Mouse (Mus musculus): ENCODE measurements around the gene Polr3f.

The Polr3f gene

DNA sequence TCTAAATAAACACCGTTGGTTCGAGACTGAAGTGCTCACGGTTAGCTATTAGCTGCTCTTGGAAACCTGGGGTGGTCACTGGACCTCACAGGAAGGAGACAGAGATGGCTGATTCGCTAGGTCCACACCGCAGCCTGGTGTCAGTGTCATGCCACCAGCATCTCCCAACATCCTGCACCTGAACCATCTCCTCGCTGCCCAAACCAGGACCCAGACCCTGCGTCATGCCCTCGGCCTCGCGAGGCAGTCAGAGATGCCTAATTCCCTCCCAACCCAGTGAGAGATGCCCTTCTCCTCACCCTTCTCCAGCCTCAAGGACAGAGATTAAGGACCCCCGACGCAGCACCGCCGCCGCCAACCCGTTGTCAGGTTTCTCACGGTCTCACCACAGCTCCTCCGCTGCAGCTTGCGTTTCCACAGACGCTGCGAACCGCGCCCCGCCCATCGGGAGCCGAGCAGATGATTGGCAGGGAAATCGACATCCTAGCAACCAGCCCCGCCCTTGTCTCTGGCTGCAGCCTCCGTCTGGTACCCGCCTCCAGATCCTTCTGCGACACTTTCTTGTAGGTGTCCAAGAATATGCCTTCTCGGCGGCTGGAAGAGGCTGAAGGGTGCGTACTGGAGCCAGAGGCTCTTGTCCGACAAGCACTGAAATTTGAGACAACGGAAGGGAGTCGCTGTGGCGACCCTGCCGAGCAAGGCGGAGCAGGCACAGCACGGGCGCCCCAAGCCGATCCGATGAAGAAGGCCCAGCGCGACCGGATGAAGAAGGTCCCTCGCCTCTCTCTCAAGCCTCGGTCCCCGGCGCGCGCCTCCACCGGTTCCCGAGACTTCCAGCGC is at the start of gene Polr3f, which contains the start of gene Dzank1:
Gene Polr3f (plus strand): TSS at position 738 of the 840 bp plus-strand sequence.
Gene Dzank1 (minus strand): TSS at position 434 of the 840 bp plus-strand sequence.
- peak; percentile 96 to 98 for DNase-seq (ENCODE audit: low spot score in 2 of 2)

DNA sequence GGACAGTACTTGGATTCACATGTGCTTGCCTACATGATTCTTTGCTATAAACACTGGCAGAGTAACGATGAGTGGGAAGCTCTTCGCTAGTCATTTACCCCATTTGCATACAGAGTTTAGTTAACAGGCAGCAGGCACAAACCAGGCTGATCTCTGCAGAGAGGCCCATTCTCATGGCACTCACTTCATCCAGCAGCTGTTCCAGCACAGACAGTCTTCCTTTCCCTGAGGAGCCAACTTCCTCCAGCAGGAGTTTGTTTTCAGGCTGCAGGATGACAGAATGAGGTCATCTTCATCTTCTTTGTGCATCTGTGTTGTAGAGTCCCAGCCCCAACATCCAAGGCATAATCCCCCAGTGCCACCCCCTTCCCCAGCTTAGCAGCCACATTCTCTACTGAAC is 48.1 kb upstream of the Polr3f start:
- peak; percentile 65 to 68 for DNase-seq (ENCODE audit: low spot score in 2 of 2)

DNA sequence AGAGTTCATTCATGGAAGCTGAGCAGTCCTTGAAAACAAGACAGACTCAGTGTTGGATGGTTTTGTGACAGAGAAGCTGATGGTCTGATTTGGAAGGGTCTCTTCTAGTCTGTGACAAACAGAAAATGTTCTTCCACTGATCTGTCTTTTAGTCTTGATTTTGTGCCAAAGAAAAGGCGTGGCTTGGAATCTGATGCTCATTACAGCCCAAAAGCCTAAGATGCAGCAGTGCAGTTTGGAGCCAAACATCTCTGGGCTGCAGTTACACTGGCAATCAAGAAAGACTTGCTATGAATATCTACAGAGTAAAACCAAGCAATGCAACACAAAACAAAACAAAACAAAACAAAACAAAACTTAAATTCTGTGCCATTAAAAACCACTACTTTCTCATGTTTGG is 43.4 kb upstream of the Polr3f start:
- DNase-seq (ENCODE audit: low spot score in 2 of 2): no peak

DNA sequence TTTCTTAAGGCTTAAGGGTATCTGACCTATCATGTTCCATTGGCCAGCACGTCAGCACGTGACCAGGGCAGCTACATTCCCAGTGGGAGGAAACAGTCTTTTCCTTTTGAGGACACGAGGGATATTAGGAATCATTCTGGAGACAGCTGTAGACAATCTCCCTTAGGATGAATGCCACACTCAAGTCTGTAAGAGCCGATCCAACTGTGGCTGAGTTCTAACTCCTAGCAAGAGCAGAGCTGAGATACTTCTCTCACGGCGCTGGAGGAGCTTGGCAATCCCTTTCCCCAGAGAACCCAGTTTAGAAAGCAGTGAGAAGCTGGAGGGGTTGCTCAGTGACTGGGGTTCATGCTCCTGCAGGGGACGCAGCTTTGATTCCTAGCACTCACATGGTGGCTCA is 42.1 kb upstream of the Polr3f start:
- DNase-seq (ENCODE audit: low spot score in 2 of 2): no peak

DNA sequence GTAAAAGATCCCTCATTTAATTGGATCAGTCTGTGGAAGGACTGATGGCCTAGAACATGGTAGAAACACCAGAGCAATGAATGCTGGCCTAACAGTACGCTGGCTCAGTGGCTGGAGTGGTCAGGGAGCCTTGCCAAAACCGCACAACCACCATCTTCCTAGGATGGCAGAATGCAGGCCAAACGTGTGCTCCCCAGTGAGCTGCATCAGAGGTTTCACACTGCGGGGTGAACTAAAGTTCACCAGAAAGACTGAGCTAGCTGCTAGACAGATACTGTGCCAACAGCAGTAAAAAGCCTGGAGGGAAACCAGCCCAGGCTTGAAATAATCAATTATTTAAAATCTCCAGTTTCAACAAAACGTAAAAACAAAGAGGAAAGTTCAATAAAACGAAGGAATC is 40.0 kb upstream of the Polr3f start:
- DNase-seq (ENCODE audit: low spot score in 2 of 2): no peak

DNA sequence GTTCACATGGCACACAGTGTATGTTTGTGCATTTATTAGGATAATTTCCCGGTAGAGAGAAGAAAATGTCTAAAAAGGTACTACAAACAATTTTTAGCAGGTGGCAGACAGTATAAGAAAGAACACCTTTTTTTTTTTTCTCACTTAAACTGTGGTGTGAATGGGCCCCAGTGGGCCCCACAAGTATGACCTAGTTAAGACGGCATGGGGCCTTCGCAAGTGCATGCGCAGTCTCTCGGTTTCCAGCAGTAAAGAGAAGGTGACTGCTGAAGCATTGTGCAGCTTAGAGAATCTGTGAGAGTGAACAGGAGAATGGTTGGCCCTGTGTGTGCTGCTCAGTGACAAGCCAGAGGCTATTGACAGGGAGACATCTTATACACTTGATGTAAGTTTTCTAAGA is 38.2 kb upstream of the Polr3f start:
- no peak for DNase-seq (ENCODE audit: low spot score in 2 of 2)

DNA sequence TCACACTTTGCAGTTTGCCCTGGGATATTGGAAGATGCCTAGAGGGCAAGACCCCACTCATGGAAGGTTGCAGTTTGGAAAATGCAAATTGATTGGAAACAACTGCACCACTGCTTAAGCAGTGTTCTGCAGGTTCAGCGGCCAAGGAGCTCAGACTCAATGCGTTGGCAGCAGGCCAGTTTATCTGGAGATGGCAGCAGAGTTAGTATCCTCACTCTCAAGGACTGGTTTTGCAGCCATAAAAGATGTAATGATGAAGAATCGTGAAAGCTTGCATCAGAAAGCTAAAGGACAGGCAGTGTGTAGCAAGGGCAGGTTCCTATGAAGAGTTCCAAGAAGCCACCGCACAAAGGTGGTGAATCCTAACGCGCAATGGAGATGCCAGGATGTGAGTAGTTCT is 25.4 kb upstream of the Polr3f start:
- DNase-seq (ENCODE audit: low spot score in 2 of 2): no peak

DNA sequence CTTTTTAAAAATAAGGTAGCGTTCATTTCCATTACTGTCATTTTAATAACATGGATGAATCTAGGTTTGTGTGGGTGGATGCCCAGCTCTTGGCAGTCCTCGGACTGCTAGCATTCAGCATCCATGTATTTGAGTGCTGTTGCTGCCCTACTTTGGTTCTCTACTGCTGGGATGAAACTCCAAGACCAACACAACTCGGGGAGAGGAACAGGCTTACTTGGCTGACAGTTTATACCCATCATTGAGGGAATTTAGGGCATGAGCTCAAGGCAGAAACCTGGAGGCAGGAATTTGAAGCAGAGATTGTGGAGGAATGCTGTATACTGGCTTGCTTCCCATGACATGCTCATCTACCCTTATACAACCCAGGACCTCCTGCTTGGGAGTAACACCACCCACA is 12.9 kb upstream of the Polr3f start:
- DNase-seq (ENCODE audit: low spot score in 2 of 2): no peak

DNA sequence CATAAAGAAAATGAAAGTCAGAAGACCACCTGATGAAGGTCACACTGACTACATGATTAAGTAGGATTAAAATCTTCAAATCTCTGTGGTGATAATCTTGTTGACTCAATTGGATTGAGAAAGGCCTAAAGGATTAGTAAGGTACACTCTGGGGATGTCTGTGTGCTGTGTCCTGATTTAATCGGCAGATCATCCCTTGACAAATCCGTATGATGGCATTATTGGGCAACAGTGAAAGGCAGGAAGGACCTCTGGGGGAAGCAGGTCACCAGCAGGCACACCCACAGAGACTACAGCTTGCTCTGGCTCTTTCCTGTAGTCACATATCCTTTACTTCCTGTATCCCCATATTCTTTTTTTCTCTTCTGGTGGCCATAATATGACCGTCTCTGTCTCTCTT is 7.7 kb upstream of the Polr3f start:
- DNase-seq (ENCODE audit: low spot score in 2 of 2): no peak

DNA sequence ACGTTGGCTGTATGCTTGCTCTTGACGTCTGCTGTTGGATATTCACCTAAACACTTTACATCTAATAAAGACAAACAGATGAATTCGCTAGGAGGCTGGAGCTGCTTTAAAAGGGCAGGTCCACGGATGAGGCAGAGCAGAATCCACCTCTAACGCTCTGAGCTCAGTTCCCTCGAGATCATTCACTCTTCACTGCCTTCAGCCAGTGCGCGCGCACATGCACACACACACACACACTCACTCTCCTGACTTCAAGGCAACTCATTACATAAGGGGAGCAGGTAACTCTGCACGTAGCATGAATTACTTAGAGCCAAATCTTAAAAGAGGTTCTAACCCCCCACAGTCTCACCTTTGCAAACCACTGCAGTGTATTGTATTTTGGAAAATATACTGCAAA is 1.7 kb upstream of the Polr3f start:
- peak; percentile 18 to 40 for DNase-seq (ENCODE audit: low spot score in 2 of 2)

DNA sequence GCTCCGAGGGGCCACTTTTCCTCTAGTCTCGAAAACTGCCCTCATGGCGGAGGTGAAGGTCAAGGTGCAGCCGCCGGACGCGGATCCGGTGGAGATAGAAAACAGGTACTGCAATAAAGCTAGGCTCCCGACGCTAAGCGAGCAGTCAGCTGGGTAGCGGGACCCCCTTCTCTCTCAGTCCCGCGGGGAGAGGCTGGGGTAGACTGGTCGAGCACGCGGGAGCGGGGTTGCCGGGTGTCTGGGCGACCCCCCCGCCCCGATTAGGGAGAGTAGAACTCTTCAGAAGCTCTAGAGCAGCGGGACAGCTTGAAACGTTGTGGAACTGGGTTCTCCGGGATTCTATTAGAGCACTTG is 280 bp downstream of the Polr3f start:
- DNase-seq (ENCODE audit: low spot score in 2 of 2): no peak

DNA sequence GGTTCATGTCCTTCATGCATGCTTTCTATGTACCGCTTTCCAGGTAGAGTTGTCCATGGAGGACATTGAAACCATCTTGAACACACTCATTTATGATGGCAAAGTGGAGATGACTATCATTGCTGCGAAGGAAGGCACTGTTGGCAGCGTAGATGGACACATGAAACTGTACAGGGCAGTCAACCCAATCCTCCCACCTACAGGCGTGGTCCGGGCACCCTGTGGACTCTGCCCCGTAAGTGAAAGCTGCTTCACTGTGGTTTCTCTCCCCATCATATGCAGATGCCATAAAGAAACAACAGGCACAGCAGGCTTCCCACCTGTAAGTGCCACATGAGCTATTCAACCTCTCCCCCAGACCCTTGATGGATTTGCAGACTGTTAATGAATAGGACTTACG is 9.6 kb downstream of the Polr3f start:
- no peak for DNase-seq (ENCODE audit: low spot score in 2 of 2)

DNA sequence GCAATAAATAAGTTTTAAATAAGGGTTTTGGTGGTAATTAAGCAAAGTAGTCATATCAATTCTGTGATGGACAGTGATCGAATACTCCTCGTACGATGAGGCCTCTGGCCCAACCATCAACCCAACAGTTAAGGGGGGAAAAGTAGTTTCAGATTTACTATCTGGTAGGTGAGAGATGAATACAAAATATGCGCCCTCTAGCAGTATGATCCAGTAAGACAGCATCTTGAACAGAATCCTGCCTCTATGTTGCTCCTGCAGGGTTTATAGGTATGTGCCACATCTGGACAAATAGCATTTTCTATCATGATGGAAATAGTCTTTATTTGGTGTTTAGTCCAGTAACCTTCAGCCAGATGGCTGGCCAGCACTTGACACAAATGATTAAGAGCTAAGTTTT is 13.7 kb downstream of the Polr3f start:
- no peak for DNase-seq (ENCODE audit: low spot score in 2 of 2)

DNA sequence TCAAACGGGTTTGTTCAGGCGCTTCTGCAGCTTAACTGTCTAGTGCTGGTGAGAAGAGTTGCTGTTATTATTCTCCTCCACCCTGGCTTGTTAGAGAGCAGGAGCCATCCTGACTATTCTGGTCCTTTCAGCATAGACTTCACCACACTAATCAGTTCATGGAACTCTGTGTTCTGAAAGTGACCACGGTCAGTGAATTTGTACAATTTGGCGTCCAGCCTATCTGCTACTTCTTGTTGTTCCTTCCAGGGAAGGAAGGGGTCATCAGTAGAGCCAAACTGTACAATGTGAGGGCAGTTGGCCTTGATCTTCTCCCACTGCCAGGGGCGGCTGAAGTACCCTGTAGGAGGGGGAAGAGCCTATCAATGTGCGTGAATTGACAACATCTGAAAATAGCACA is 16.2 kb downstream of the Polr3f start:
- DNase-seq (ENCODE audit: low spot score in 2 of 2): no peak

DNA sequence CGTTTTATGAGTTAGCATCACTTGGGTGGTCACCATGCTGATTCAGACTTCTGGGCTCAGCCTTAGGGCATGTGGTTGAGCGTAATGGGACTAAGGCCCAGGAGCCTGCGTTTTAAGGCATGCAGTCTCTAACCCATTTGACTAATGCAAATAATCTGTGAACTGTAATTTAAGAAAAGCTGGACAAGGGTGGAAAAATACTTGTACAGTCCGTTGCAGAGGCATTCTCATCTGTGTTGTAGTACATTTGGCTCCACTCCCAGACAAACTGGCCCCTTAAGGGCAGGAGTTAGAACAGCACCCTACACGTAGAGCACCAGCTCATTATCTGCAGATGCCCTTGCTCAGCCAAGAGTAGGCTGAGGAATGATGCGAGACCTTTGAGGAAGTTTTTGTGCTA is 17.1 kb downstream of the Polr3f start:
- DNase-seq (ENCODE audit: low spot score in 2 of 2): no peak

DNA sequence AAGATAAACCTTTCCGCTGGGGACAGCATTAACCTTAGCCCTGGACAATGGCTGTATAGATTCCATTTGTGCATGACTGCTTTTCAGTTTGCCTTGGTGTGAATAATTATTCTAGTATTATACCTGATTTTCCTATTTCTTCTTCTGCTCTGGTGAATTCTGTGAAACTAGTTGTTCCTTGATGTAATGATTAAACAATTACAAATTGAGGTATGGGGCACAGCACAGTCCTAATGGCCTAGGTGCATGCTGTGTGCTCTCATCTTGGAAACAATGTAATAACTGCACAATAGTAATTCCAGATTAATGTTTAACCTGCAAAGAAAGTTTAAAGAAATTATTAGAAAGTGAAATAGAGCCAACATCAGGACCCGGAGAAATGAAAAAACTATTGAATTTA is 17.5 kb downstream of the Polr3f start:
- DNase-seq (ENCODE audit: low spot score in 2 of 2): no peak

DNA sequence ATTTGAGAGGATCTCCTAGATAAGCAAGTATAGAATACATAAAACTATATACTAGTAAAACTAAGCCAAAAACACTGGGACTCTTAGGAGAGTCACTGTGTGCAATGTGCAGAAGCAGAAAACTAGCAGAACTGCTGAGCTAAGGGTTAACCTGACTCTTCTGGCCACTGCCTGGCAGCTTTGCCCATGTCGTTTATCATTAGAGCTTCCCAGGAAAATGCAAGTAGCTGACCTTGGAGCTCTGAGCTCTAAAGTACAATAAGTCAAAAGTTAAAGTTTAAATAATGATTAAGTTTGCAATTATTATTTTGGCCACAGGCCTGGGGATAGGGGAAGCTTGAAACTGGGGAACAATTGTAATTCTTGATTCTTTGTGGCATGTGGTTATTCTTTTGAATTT is 18.0 kb downstream of the Polr3f start:
- no peak for DNase-seq (ENCODE audit: low spot score in 2 of 2)

DNA sequence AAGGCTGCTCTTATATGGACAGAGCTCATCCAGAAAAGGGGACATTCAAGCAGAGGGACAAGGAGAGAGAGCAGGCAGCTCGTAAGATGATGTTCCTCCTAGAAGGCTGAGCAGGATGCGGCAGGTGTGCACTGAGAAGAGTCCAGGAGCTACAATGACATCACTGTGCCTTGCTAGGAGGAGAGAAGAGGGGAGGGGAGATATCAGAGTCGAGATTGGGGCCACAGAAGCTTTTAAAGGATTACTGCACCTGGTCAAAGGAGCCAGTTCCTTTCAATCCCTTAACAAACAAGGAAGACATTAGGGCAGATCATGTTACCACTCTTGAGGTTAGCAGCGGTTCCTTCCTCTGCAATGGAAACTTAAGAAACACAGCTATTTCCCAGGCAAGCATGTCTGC is 20.0 kb downstream of the Polr3f start:
- DNase-seq (ENCODE audit: low spot score in 2 of 2): no peak

DNA sequence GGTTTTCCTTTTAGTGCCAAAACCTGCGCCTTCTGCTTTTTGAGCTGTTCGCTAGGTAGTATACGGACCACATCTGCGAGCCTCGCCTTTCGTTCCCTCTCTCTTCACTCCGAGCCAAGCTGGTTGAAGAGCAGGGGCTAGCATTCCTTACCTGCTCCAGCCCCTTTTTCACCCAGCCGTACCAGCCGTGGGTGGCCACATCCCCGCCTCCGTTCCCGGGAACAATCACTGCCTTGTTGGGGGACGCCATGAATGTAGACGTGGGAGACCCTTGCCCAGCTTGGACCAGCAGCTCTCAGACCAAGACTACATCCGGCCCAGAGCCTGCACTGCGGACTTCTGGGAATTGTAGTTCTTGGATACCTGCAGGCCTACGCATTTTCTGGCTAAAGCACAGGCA is 23.0 kb downstream of the Polr3f start, which contains the start of gene Rbbp9:
Gene Rbbp9 (minus strand): TSS at position 341 of the 400 bp plus-strand sequence.
- DNase-seq (ENCODE audit: low spot score in 2 of 2): peak; percentile 42 to 73

DNA sequence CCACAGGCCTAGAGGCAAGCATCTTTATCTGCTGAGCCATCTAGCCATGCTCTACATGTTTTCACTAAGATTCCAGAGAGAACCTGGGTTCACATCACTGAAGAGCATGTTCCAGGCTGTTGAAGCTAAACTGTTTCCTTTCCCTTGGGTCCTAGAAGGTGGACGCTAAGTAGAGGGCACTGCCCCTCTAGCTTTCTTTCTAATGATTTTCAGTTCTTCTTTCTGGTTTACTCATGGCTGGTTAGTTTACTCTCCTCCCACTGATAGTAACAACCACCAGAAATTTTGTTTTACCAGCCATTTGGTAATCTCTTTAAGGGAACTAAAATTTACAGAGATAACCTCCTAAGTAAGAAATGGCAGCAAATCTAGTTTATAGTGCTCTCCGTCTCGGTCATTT is 26.4 kb downstream of the Polr3f start:
- DNase-seq (ENCODE audit: low spot score in 2 of 2): no peak

DNA sequence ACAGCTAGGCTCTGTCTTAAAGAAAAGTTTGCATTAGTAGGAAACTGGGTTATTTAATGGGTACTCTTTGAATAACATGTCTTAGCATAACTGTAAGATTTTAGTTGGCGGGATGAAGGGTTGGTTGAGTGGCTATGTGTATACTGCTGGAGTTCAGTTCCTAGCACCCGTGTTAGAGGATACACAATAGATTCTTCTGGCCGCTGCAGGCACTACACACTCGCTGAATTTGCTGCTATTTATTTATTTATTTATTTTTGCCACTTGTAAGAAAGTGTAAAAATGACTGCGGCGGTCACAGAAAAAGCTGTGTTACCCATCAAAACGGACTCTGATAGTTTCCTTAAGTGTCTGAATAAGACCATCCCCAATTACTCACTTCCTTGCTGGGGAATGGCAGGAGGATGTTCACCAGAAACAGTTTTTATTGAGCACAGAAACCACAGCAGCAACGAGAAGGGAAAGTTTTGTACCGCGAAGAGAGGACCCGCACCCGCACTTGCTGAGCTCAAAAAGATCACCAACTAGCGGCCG is 27.8 kb downstream of the Polr3f start:
- no peak for DNase-seq (ENCODE audit: low spot score in 2 of 2)

DNA sequence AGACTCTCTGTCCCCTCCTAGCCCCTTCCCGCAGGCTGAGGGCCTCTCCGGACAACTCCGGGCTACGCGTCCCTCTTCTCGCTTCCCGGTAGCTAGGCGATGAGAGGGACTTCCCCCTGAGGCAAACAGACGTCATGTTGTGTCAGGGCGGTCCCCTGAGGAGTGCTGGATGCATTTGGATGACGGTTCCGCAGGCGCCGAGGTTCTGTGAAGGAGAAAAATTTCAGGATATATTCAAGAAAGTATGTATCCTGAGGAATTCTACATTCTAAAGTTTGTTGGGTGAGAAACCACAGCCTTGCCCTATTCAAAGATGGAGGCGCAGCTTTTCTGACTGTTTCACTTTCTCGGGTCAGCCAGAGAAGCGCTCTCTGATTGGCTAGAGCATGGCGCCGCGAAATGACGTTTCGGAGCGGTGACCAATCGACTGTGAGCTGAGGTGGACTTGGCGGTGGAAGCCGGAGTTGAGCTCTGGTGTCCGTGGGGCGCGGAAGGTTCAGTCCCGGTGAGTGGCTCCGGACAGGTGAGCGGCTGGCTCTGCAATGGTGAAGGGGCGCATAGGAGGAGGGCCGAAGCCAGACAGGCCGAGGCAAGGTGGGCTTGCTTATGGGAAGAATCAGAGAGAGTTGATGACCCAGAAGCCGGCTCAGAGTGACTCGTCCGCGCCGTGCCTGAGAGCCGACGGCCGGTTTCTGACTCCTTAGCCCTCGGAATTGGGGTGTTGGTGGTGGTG is 28.5 kb downstream of the Polr3f start, which contains the start of gene Sec23b:
Gene Sec23b (plus strand): TSS at position 410 of the 733 bp plus-strand sequence.
- DNase-seq (ENCODE audit: low spot score in 2 of 2): peak; percentile 90 to 98

DNA sequence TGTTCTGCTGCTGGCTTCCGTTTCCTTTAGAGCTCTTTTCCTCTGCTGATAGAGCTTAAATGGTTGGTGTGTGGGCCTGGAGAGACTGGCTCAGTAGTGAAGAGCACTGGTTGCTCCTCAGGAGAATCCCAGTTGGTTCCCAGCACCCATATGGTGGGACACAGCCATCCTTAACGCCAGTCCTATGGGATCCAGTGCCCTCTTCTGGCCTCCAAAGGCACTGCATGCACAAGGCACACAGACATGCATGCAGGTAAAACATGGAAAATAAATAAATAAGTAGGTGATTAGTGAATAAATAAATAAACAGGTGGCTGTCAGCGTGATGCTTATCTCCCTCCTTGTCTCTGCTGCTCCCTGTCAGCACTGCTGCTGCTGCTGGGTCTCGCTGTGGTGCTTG is 61.2 kb downstream of the Polr3f start:
- DNase-seq (ENCODE audit: low spot score in 2 of 2): no peak
